In genomic region chr1:58956229-58956628, GRCm38 (mm10) we compare ENCODE assay signal across 9 mouse cellular contexts. TPM values are rescaled to one million over a fixed set of nuclear protein-coding genes. Genes with fewer than 3 reads are reported as not detected.
DNase-seq lines count a peak whose midpoint lies in the region; ATAC-seq and TF ChIP-seq lines count a peak whose summit lies in the region.
"Had no signal": no experiment of that assay in that cellular context is flagged by ENCODE, and none has a peak within 500 bp of the region (broad histone marks: within the 10 kb centered on the region; RNA-seq: fewer than 3 reads in every experiment).

No protein-coding gene starts in this region.

- no peak overlapping the region for H3K4me3 ChIP-seq in heart, embryonic 12.5 days
- H3K4me3 ChIP-seq in liver, postnatal 0 days (ENCODE audit: low read depth, low read length): peak overlapping the region; percentile 6; the same call in 1 of the 2 replicates
- H3K4me3 ChIP-seq: forebrain, embryonic 12.5 days had no signal

- H3K9ac ChIP-seq in heart, embryonic 12.5 days: no peak overlapping the region
- H3K9ac ChIP-seq in liver, postnatal 0 days (replicated peaks): peak overlapping the region; percentile 39
- H3K9ac ChIP-seq: forebrain, embryonic 12.5 days had no signal

- H3K4me2 ChIP-seq in heart, embryonic 12.5 days: 0 out of 2 replicates have a peak overlapping the region, but pooled peaks have one; percentile 24
- peak overlapping the region; percentile 65 for H3K4me2 ChIP-seq in liver, postnatal 0 days (ENCODE audit: low read depth, low read length)
- H3K4me2 ChIP-seq: forebrain, embryonic 12.5 days had no signal

- peak; percentile 25 for DNase-seq in adrenal gland, postnatal 14 days
- no peak for DNase-seq in adrenal gland, postnatal 4 days (ENCODE audit: low spot score in 2 of 2)
- DNase-seq in liver, postnatal 0 days: peak; percentile 61
- DNase-seq in splenic B cell, adult 2 months (ENCODE audit: low read depth, low spot score): peak; percentile 65
- DNase-seq in cerebellum, postnatal 14 days: no peak
- DNase-seq in left cerebral cortex, postnatal 10 days (ENCODE audit: extremely low spot score in 1 of 2, low spot score in 2 of 2): no peak
- no peak for DNase-seq in yolk sac, embryonic 10.5 days (ENCODE audit: low spot score)

- no peak for ATAC-seq in heart, embryonic 12.5 days (ENCODE audit: insufficient number of reproducible peaks, low FRiP score)
- no peak for ATAC-seq in liver, postnatal 0 days

- no peaks in the 10 kb centered on the region for H3K36me3 ChIP-seq in heart, embryonic 12.5 days
- no peaks in the 10 kb centered on the region for H3K36me3 ChIP-seq in liver, postnatal 0 days (replicated peaks; ENCODE audit: insufficient read depth, low read length)
- no peaks in the 10 kb centered on the region for H3K36me3 ChIP-seq in splenic B cell, adult 2 months (ENCODE audit: control insufficient read depth, insufficient read depth, low read length, poor library complexity, severe bottlenecking)
- H3K36me3 ChIP-seq: forebrain, embryonic 12.5 days had no signal

- no peak for TF ChIP-seq CTCF in liver, postnatal 0 days (IDR thresholded peaks at IDR 0.05; ENCODE audit: low read depth)

- WGBS in heart, embryonic 12.5 days: 69% methylated on average over 9 of the region's 9 CpGs
- WGBS in liver, postnatal 0 days (ENCODE audit: insufficient replicate concordance): 24% methylated on average over 9 of the region's 9 CpGs

- H3K27ac ChIP-seq in heart, embryonic 12.5 days (ENCODE audit: poor library complexity, severe bottlenecking): no peak overlapping the region
- peak overlapping the region; percentile 95 for H3K27ac ChIP-seq in liver, postnatal 0 days (ENCODE audit: low read depth)
- H3K27ac ChIP-seq: forebrain, embryonic 12.5 days had no signal

- intact Hi-C loops in left cerebral cortex, postnatal 10 days (cut with DNase I): no loop called here

- peaks cover 78% of the 10 kb centered on the region for H3K4me1 ChIP-seq in heart, embryonic 12.5 days (replicated peaks)
- H3K4me1 ChIP-seq in liver, postnatal 0 days (ENCODE audit: insufficient read depth): peaks cover 68% of the 10 kb centered on the region

- no peaks in the 10 kb centered on the region for H3K9me3 ChIP-seq in heart, embryonic 12.5 days (replicated peaks)
- no peaks in the 10 kb centered on the region for H3K9me3 ChIP-seq in liver, postnatal 0 days (ENCODE audit: low read length)
- H3K9me3 ChIP-seq: forebrain, embryonic 12.5 days had no signal

- H3K27me3 ChIP-seq in heart, embryonic 12.5 days (replicated peaks): no peaks in the 10 kb centered on the region
- no peaks in the 10 kb centered on the region for H3K27me3 ChIP-seq in liver, postnatal 0 days (ENCODE audit: insufficient read depth, low read length)
- no peaks in the 10 kb centered on the region for H3K27me3 ChIP-seq in splenic B cell, adult 2 months (ENCODE audit: control insufficient read depth, insufficient read depth, low read length, poor library complexity, severe bottlenecking)
- H3K27me3 ChIP-seq: forebrain, embryonic 12.5 days had no signal

- no peak for TF ChIP-seq EP300 in liver, postnatal 0 days (IDR thresholded peaks at IDR 0.05; ENCODE audit: low read depth)

RNA-seq across cellular contexts. Expression of gene Trak2, which starts 17.0 kb away (rescaled TPM):
- 44.5 and 55.7 TPM in 2 replicates for total RNA-seq in adrenal gland, postnatal 14 days (2021)
- 10 to 100 TPM; 52.2 to 60.1 TPM for total RNA-seq in adrenal gland, postnatal 4 days (2021)
- 44.7 and 47.8 TPM in 2 replicates for polyA plus RNA-seq in heart, embryonic 12.5 days (2016; fragmentation: Nextera tagmentation; extraction: Ambion mirVana)
- polyA plus RNA-seq in liver, postnatal 0 days (2015; fragmentation: Nextera tagmentation; extraction: Ambion mirVana): 17.7 and 22.8 TPM in 2 replicates
- total RNA-seq in left cerebral cortex, postnatal 10 days (2021): 100 to 1,000 TPM; 145 to 154 TPM

RNA-seq across cellular contexts. Expression of gene Stradb, which starts 17.1 kb away (rescaled TPM):
- 40.0 and 51.1 TPM in 2 replicates for total RNA-seq in adrenal gland, postnatal 14 days (2021)
- total RNA-seq in adrenal gland, postnatal 4 days (2021): 10 to 100 TPM; 24.6 to 25.5 TPM
- polyA plus RNA-seq in heart, embryonic 12.5 days (2016; fragmentation: Nextera tagmentation; extraction: Ambion mirVana): 23.1 and 25.5 TPM in 2 replicates
- polyA plus RNA-seq in liver, postnatal 0 days (2015; fragmentation: Nextera tagmentation; extraction: Ambion mirVana): 29.1 and 30.5 TPM in 2 replicates
- total RNA-seq in left cerebral cortex, postnatal 10 days (2021): 10 to 100 TPM; 78.9 to 89.0 TPM

Comparison
In these comparisons a context has a peak if more than half of its experiments do, and no peak if none do; other contexts are left out.
1. DNase-seq: peak in adrenal gland, postnatal 14 days (single experiment), liver, postnatal 0 days (single experiment) and splenic B cell, adult 2 months (single experiment); none in adrenal gland, postnatal 4 days (0 of 2), cerebellum, postnatal 14 days (0 of 2), left cerebral cortex, postnatal 10 days (0 of 2) and yolk sac, embryonic 10.5 days (single experiment).